Mouse (Mus musculus) lung, adult 2 months (tissue): ENCODE data around the gene Mfsd11.

ENCODE experiments used
- CTCF ChIP-seq: fragments of 200-500 bp; IDR thresholded peaks from 2 replicates; pipeline ENCODE4 v1.5.1; 2011; ENCODE audit warnings: mild to moderate bottlenecking, low read length, control low read depth; ENCODE audit not compliant: insufficient read depth
- POLR2A ChIP-seq: fragments of 200-500 bp; IDR thresholded peaks from 2 replicates; pipeline ENCODE4 v1.6.1; 2011; ENCODE audit warnings: low read depth, mild to moderate bottlenecking, control low read depth, low read length, borderline replicate concordance; ENCODE audit errors: extremely low read depth

DNA sequence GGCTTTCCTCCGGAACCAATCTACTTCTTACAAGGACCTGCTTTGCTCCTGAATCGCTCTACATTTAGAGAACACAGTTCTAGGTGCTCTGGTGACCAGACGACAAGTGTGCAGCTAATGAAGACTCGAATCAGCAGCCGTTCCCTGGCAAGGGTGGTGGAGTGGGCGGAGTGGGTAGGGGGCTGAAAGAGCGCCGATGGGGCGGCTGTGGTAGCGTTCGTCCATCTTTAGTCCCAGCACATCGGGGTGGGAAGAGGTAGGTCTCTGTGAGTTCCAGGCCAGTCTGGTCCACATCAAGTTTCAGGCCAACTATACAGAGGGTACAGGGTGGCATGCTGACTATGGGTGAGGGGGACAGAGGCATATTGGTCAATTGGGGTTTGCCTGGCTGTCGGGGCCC is 38.6 kb upstream of the Mfsd11 start:
- TF ChIP-seq CTCF (no peak), POLR2A (no peak)
